Mouse (Mus musculus): ENCODE results near the gene Shisa5. TPM values are rescaled to one million over a fixed set of nuclear protein-coding genes. Genes with fewer than 3 reads are reported as not detected.

Shisa5 gene
- total RNA-seq (2023) = 100 to 1,000 TPM; 568 to 696 TPM

DNA sequence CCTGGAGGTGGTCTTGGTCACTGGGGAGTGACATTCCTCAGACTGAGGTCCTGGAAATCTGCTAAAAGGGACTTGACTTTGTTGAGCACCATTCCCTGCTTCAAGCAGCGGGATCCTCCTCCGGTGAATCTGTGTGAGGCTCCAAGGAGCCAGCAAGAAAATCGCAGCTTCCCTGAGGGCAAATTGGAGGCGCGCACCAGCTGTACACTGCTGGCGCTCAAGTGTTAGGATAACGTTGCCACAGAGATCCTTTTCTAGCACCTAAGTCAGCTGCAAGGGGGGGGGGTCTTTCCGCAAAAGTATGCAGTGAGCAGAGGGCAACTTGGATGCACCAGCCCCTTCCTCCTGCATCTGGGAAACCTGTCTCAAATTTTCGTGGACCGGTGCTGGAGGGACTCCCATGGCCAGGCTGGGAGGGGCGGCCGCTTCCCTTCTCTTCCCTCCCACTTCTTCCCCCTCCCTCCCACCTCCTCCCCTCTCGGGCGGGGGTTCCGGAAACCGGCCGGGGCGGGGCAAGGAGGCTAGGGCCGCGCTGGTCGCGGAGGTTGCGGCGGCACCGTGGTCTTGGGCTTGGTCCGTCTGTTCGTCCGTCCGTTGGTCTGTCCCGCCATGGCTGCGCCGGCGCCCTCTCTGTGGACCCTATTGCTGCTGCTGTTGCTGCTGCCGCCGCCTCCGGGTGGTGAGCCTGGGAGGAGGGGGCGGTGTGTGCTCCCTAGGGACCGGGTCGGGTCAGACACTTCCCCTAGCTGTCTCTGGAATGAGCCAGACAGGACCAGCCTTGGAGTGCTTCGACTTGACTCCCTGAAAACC lies at the start of gene Shisa5:
Gene Shisa5, plus strand, starts transcription at position 480 of the 810 bp plus-strand sequence.

GRCm38 (mm10) chr9:108991428-108992084 lies 46.8 kb upstream of the Shisa5 start, which contains the start of gene Pfkfb4:
Gene Pfkfb4 (plus strand): TSS chr9:108991778.

DNA sequence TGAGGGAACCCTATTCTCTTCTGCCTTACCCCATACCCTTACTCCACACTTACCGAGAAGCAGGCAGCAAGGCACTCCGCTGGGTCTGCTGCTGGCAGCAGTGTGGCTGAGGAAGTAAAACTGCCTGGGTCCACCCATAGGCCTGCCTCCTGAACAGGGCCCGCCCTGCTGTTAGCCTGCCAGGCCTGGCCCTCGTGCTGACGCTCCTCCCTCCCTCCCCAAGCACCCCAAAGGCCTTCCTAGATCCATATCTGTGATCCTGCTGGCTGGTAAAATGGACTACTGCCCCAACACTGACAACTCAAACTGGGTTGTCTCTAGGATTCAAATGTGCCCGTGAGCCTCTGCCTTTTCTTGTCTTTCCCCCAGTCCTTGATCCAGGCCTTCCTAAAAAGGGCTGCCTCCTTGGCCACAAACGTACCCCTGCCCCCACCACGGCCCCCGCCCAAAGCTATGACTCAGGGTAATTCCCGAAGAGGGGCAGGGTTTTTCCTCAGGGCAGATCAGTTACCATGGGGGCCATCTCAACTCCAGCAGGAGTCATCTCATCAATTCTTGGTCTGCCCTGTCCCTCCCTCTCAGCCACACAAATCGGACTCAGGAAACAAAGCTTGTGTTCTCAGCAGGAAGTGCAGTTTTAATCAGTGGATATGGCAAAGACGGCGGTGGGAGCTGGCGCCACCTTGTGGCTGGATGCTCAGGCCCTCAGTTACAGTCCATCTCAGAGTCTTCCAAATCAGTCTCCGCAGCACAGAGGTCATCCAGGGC lies 21.0 kb downstream of the Shisa5 start, which contains the start of gene Trex1:
Gene Trex1, minus strand, starts transcription at position 599 of the 768 bp plus-strand sequence.

GRCm38 (mm10) chr9:109073661-109074573 lies 35.6 kb downstream of the Shisa5 start, which contains the start of gene Atrip:
Gene Atrip (minus strand): TSS chr9:109074124.

DNA sequence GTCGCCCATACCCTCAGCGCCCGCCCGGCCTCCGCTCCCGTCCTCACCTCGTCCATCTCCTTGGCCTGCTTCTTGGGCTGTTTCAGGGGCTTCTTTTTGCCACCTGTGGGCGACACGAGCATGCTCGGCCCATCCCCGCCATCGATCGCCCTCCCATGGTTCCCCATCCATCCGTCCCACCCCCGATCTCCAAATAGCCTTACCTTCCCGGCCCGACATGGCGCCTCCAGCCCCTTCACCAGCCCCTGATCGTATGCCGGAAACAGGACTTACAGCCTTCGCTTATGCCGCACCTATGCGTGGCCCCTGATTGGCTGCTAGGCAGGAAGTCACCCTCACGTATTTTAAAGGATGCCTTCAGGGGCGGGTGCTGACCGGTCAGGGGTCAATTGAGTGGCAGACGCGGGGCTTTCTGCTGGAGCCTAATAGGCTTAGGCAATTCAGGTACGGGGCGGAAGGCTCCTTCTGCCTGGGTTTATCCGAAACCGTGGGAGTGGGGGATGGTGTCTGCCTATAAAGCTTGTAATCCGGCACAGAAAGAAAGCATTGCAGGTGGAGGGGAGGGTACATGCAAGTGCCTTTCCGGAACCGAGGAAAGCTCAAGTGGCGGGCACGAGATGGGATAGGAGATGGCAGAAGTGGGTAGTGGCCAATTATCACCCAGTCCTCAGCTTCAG lies 43.9 kb downstream of the Shisa5 start, which contains the start of the genes Ccdc51 and Tma7:
Gene Ccdc51, plus strand, starts transcription at position 370 of the 677 bp plus-strand sequence.
Gene Tma7, minus strand, starts transcription at position 464 of the 677 bp plus-strand sequence.

GRCm38 (mm10) chr9:109095137-109095982 lies 57.0 kb downstream of the Shisa5 start, which contains the start of gene Plxnb1:
Gene Plxnb1 (plus strand): TSS chr9:109095389.

Other genes with a start within 250 kb of the Shisa5 start
- gene Nckipsd, start 230.2 kb upstream of the Shisa5 start, total RNA-seq (2023) = 10 to 100 TPM; 17.4 to 19.2 TPM
- gene Celsr3, start 212.2 kb upstream of the Shisa5 start, total RNA-seq (2023) = 10 to 100 TPM; 23.3 to 26.8 TPM
- 10 to 100 TPM; 34.8 to 35.7 TPM for gene Slc26a6, start 185.3 kb upstream of the Shisa5 start, total RNA-seq (2023)
- gene Tmem89, start 123.9 kb upstream of the Shisa5 start, total RNA-seq (2023) = 1 to 10 TPM in 1 of 2 experiments, not detected in 1; 1.6 TPM
- gene Uqcrc1, start 101.9 kb upstream of the Shisa5 start, total RNA-seq (2023) = 100 to 1,000 TPM; 166 to 170 TPM
- gene Col7a1, start 85.0 kb upstream of the Shisa5 start, total RNA-seq (2023) = 1 to 10 TPM; 3.3 to 8.5 TPM
- gene Ucn2, start 52.6 kb upstream of the Shisa5 start, total RNA-seq (2023) = not detected
- 10 to 100 TPM; 84.2 to 95.0 TPM for gene Pfkfb4, start 46.8 kb upstream of the Shisa5 start, total RNA-seq (2023)
- gene Trex1, start 21.2 kb downstream of the Shisa5 start, total RNA-seq (2023) = 100 to 1,000 TPM; 142 to 161 TPM
- 10 to 100 TPM; 15.8 to 23.1 TPM for gene Atrip, start 35.6 kb downstream of the Shisa5 start, total RNA-seq (2023)
- 1 to 10 TPM; 3.5 to 4.6 TPM for gene Ccdc51, start 43.9 kb downstream of the Shisa5 start, total RNA-seq (2023)
- 100 to 1,000 TPM; 253 to 265 TPM for gene Tma7, start 44.0 kb downstream of the Shisa5 start, total RNA-seq (2023)
- gene Plxnb1, start 56.8 kb downstream of the Shisa5 start, total RNA-seq (2023) = under 1 TPM; 0.05 to 0.12 TPM
- not detected for gene Fbxw21, start 123.5 kb downstream of the Shisa5 start, total RNA-seq (2023)
- gene Fbxw13, start 157.4 kb downstream of the Shisa5 start, total RNA-seq (2023) = not detected
- not detected for gene Fbxw20, start 196.2 kb downstream of the Shisa5 start, total RNA-seq (2023)
- gene Fbxw14, start 249.1 kb downstream of the Shisa5 start, total RNA-seq (2023) = not detected

All from monocyte, adult 59 days (primary cell).